Mouse (Mus musculus) embryonic facial prominence, embryonic 15.5 days (tissue): Measurements from ENCODE around the gene B3gnt3. TPM values are rescaled to one million over a fixed set of nuclear protein-coding genes. Genes with fewer than 3 reads are reported as not detected.

Experiments used
- ATAC-seq: fragments of 200-750 bp; cut with Nextera tagmentation; 2 replicates; pipeline ENCODE4 v1.8.0; 2017; ENCODE audit warnings: low read depth, moderate TSS enrichment; ENCODE audit not compliant: insufficient number of reproducible peaks, low FRiP score, low TSS enrichment
- H3K27ac ChIP-seq: fragments of 300-500 bp; sonication (generic); replicated peaks from 2 replicates; pipeline ENCODE4 v1.5.1; 2015; ENCODE audit warnings: mild to moderate bottlenecking, inconsistent platforms
- H3K27me3 ChIP-seq: fragments of 300-500 bp; sonication (generic); 2 replicates; pipeline ENCODE4 v1.6.1; 2015; ENCODE audit warnings: inconsistent platforms
- H3K36me3 ChIP-seq: fragments of 300-500 bp; sonication (generic); 2 replicates; pipeline ENCODE4 v1.6.1; 2015; ENCODE audit warnings: mild to moderate bottlenecking, inconsistent platforms
- H3K4me1 ChIP-seq: fragments of 300-500 bp; sonication (generic); 2 replicates; pipeline ENCODE4 v1.6.1; 2015; ENCODE audit warnings: inconsistent platforms
- H3K4me2 ChIP-seq: fragments of 300-500 bp; sonication (generic); replicated peaks from 2 replicates; pipeline ENCODE4 v1.6.1; 2015; ENCODE audit warnings: mild to moderate bottlenecking, inconsistent platforms
- H3K4me3 ChIP-seq: fragments of 300-500 bp; sonication (generic); replicated peaks from 2 replicates; pipeline ENCODE4 v1.5.1; 2015; ENCODE audit warnings: mild to moderate bottlenecking, inconsistent platforms
- H3K9ac ChIP-seq: fragments of 300-500 bp; sonication (generic); 2 replicates; pipeline ENCODE4 v1.6.1; 2015; ENCODE audit warnings: inconsistent platforms
- H3K9me3 ChIP-seq: fragments of 300-500 bp; sonication (generic); replicated peaks from 2 replicates; pipeline ENCODE4 v1.6.1; 2016; ENCODE audit warnings: inconsistent platforms
- WGBS: fragments of 180-500 bp; shearing (Covaris S2); methylation state at CpG from one replicate; pipeline ENCODE4 v1.1.7; 2015; 5-methylcytosine and 5-hydroxymethylcytosine counted together
- polyA plus RNA-seq: library from polyadenylated mRNA; unstranded; fragments of >200 nt; fragmentation: Nextera tagmentation; extraction: Ambion mirVana; gene quantifications from 2 replicates; pipeline ENCODE4 v1.2.1, GENCODE M21; 2015

B3gnt3 gene
- polyA plus RNA-seq, 1 experiment from 2014 or later, result 1.1 TPM

GRCm38 (mm10) chr8:71666855-71667254 lies 34.7 kb downstream of the B3gnt3 start:
- Histone ChIP-seq H3K27me3 (peaks cover 60% of the 10 kb centered on the region), H3K36me3 (no peaks in the 10 kb centered on the region), H3K27ac (no peak overlapping the region), H3K4me3 (no peak overlapping the region), H3K4me1 (peaks cover 33% of the 10 kb centered on the region), H3K4me2 (no peak overlapping the region), H3K9me3 (no peaks in the 10 kb centered on the region), H3K9ac (no peak overlapping the region)
- 39% methylated on average over 1 of the region's 1 CpGs for WGBS
- ATAC-seq, result no peak

- 0 out of 2 replicates have a peak, but pooled peaks have one; percentile 11 for ATAC-seq
- no peaks in the 10 kb centered on the region for H3K9me3 ChIP-seq
- H3K4me1 ChIP-seq, result peaks cover 23% of the 10 kb centered on the region
- no peak overlapping the region for H3K9ac ChIP-seq
- no peak overlapping the region; the same call in 1 of the 2 replicates for H3K4me3 ChIP-seq
- peaks cover 58% of the 10 kb centered on the region for H3K27me3 ChIP-seq
- WGBS, result 4% methylated on average over 22 of the region's 22 CpGs
- no peaks in the 10 kb centered on the region for H3K36me3 ChIP-seq
- peak overlapping the region; percentile 34 for H3K4me2 ChIP-seq
- H3K27ac ChIP-seq, result no peak overlapping the region
These were observed 36.1 kb downstream of the B3gnt3 start for GRCm38 (mm10) chr8:71665331-71666130.

GRCm38 (mm10) chr8:71660325-71661120 lies 41.1 kb downstream of the B3gnt3 start:
- Histone ChIP-seq H3K9me3 (no peaks in the 10 kb centered on the region), H3K9ac (no peak overlapping the region), H3K27ac (no peak overlapping the region), H3K4me2 (peak overlapping the region; percentile 33; the same call in 1 of the 2 replicates), H3K4me3 (peak overlapping the region; percentile 15; the same call in 1 of the 2 replicates), H3K36me3 (no peaks in the 10 kb centered on the region), H3K4me1 (peaks cover 11% of the 10 kb centered on the region), H3K27me3 (peaks cover 63% of the 10 kb centered on the region)
- 5% methylated on average over 36 of the region's 36 CpGs for WGBS
- ATAC-seq, result no peak; the same call in 1 of the 2 replicates

GRCm38 (mm10) chr8:71659751-71660150 lies 41.8 kb downstream of the B3gnt3 start:
- Histone ChIP-seq H3K27me3 (peaks cover 71% of the 10 kb centered on the region), H3K4me1 (peaks cover 11% of the 10 kb centered on the region), H3K9me3 (no peaks in the 10 kb centered on the region), H3K27ac (no peak overlapping the region), H3K4me2 (no peak overlapping the region), H3K36me3 (no peaks in the 10 kb centered on the region), H3K9ac (no peak overlapping the region), H3K4me3 (no peak overlapping the region)
- 52% methylated on average over 1 of the region's 1 CpGs for WGBS
- ATAC-seq, result no peak

- H3K27ac ChIP-seq, result no peak overlapping the region
- peaks cover 14% of the 10 kb centered on the region for H3K4me1 ChIP-seq
- WGBS, result 24% methylated on average over 17 of the region's 17 CpGs
- H3K4me3 ChIP-seq, result no peak overlapping the region
- no peak for ATAC-seq
- H3K36me3 ChIP-seq, result no peaks in the 10 kb centered on the region
- no peak overlapping the region for H3K9ac ChIP-seq
- peaks cover 78% of the 10 kb centered on the region for H3K27me3 ChIP-seq
- no peak overlapping the region for H3K4me2 ChIP-seq
- no peaks in the 10 kb centered on the region for H3K9me3 ChIP-seq
These were observed 43.0 kb downstream of the B3gnt3 start for GRCm38 (mm10) chr8:71658515-71659049.

GRCm38 (mm10) chr8:71657816-71658215 lies 43.8 kb downstream of the B3gnt3 start:
- Histone ChIP-seq H3K9ac (no peak overlapping the region), H3K9me3 (no peaks in the 10 kb centered on the region), H3K27me3 (peaks cover 79% of the 10 kb centered on the region), H3K27ac (no peak overlapping the region), H3K4me3 (no peak overlapping the region), H3K4me1 (peaks cover 14% of the 10 kb centered on the region), H3K36me3 (no peaks in the 10 kb centered on the region), H3K4me2 (no peak overlapping the region)
- ATAC-seq, result no peak
- WGBS, result 19% methylated on average over 9 of the region's 9 CpGs

GRCm38 (mm10) chr8:71654600-71654999 lies 47.0 kb downstream of the B3gnt3 start:
- H3K9ac ChIP-seq, result no peak overlapping the region
- peaks cover 9% of the 10 kb centered on the region for H3K4me1 ChIP-seq
- 0 out of 2 replicates have a peak, but pooled peaks have one; percentile 21 for ATAC-seq
- WGBS, result 2% methylated on average over 24 of the region's 24 CpGs
- no peaks in the 10 kb centered on the region for H3K36me3 ChIP-seq
- H3K27ac ChIP-seq, result no peak overlapping the region
- peaks cover 64% of the 10 kb centered on the region for H3K27me3 ChIP-seq
- H3K4me2 ChIP-seq, result peak overlapping the region; percentile 39
- 0 out of 2 replicates have a peak overlapping the region, but pooled peaks have one; percentile 16 for H3K4me3 ChIP-seq
- no peaks in the 10 kb centered on the region for H3K9me3 ChIP-seq

GRCm38 (mm10) chr8:71645510-71645909 lies 56.1 kb downstream of the B3gnt3 start:
- Histone ChIP-seq H3K27me3 (no peaks in the 10 kb centered on the region), H3K27ac (no peak overlapping the region), H3K9ac (no peak overlapping the region), H3K36me3 (no peaks in the 10 kb centered on the region), H3K9me3 (no peaks in the 10 kb centered on the region), H3K4me1 (no peaks in the 10 kb centered on the region), H3K4me2 (no peak overlapping the region), H3K4me3 (no peak overlapping the region)
- ATAC-seq, result no peak
- 83% methylated on average over 9 of the region's 9 CpGs for WGBS

Other genes with a start within 250 kb of the B3gnt3 start
- gene Abhd8, start 238.1 kb downstream of the B3gnt3 start, polyA plus RNA-seq, result 73.2 and 77.0 TPM in 2 replicates
- gene Mrpl34, start 236.8 kb downstream of the B3gnt3 start, polyA plus RNA-seq, result 115 and 122 TPM in 2 replicates
- 105 and 112 TPM in 2 replicates for gene Dda1, start 232.6 kb downstream of the B3gnt3 start, polyA plus RNA-seq
- 3.0 and 3.7 TPM in 2 replicates for gene Ano8, start 215.8 kb downstream of the B3gnt3 start, polyA plus RNA-seq
- 15.9 and 17.3 TPM in 2 replicates for gene Gtpbp3, start 213.7 kb downstream of the B3gnt3 start, polyA plus RNA-seq
- 61.4 and 62.8 TPM in 2 replicates for gene Plvap, start 190.0 kb downstream of the B3gnt3 start, polyA plus RNA-seq
- gene Ccdc194, start 176.1 kb downstream of the B3gnt3 start, polyA plus RNA-seq, result 2.4 and 3.0 TPM in 2 replicates
- 34.8 and 35.5 TPM in 2 replicates for gene Bst2, start 164.3 kb downstream of the B3gnt3 start, polyA plus RNA-seq
- gene Mvb12a, start 158.9 kb downstream of the B3gnt3 start, polyA plus RNA-seq, result 86.8 and 92.9 TPM in 2 replicates
- 1.2 and 1.7 TPM in 2 replicates for gene Tmem221, start 142.9 kb downstream of the B3gnt3 start, polyA plus RNA-seq
- gene Nxnl1, start 135.2 kb downstream of the B3gnt3 start, polyA plus RNA-seq, result 0.13 and 0.18 TPM in 2 replicates
- 51.1 and 55.7 TPM in 2 replicates for gene Slc27a1, start 132.9 kb downstream of the B3gnt3 start, polyA plus RNA-seq
- gene Pgls, start 109.6 kb downstream of the B3gnt3 start, polyA plus RNA-seq, result 220 and 229 TPM in 2 replicates
- 3.1 and 4.7 TPM in 2 replicates for gene Fam129c, start 104.1 kb downstream of the B3gnt3 start, polyA plus RNA-seq
- gene Colgalt1, start 90.8 kb downstream of the B3gnt3 start, polyA plus RNA-seq, result 94.6 and 98.9 TPM in 2 replicates
- gene Unc13a, start 30.0 kb downstream of the B3gnt3 start, polyA plus RNA-seq, result 1.2 and 2.0 TPM in 2 replicates
- 5.3 and 6.3 TPM in 2 replicates for gene Jak3, start 25.5 kb downstream of the B3gnt3 start, polyA plus RNA-seq
- gene Insl3, start 12.6 kb downstream of the B3gnt3 start, polyA plus RNA-seq, result 1.1 TPM in 2 replicates
- 8.1 and 9.8 TPM in 2 replicates for gene Fcho1, start 23.9 kb upstream of the B3gnt3 start, polyA plus RNA-seq
- 5.4 and 8.6 TPM in 2 replicates for gene Zfp709, start 180.2 kb upstream of the B3gnt3 start, polyA plus RNA-seq
- 6.3 and 7.0 TPM in 2 replicates for gene Zfp882, start 206.8 kb upstream of the B3gnt3 start, polyA plus RNA-seq
- gene Zfp617, start 206.8 kb upstream of the B3gnt3 start, polyA plus RNA-seq, result 22.1 and 23.1 TPM in 2 replicates
- 13.6 and 15.0 TPM in 2 replicates for gene Zfp961, start 249.2 kb upstream of the B3gnt3 start, polyA plus RNA-seq